Mouse (Mus musculus) heart, embryonic 16.5 days (tissue): ENCODE measurements around the gene Ms4a6d. TPM values are rescaled to one million over a fixed set of nuclear protein-coding genes. Genes with fewer than 3 reads are reported as not detected.

Source experiments
- ATAC-seq: fragments of 200-750 bp; cut with Nextera tagmentation; replicated peaks from 2 replicates; pipeline ENCODE4 v1.8.0; 2017; ENCODE audit warnings: moderate number of reproducible peaks; ENCODE audit not compliant: insufficient read depth, low FRiP score; ENCODE audit errors: extremely low read depth
- H3K27ac ChIP-seq: fragments of 300-500 bp; sonication (generic); 2 replicates; pipeline ENCODE4 v1.5.1; 2014; ENCODE audit warnings: mild to moderate bottlenecking, low read length, control low read depth, moderate library complexity
- H3K27me3 ChIP-seq: fragments of 300-500 bp; sonication (generic); 2 replicates; pipeline ENCODE4 v1.6.1; 2014; ENCODE audit warnings: low read length, mixed read lengths; ENCODE audit not compliant: control insufficient read depth, insufficient read depth
- H3K36me3 ChIP-seq: fragments of 300-500 bp; sonication (generic); 2 replicates; pipeline ENCODE4 v1.6.1; 2014; ENCODE audit not compliant: control insufficient read depth, insufficient read depth
- H3K4me1 ChIP-seq: fragments of 300-500 bp; sonication (generic); 2 replicates; pipeline ENCODE4 v1.6.1; 2014; ENCODE audit warnings: low read length, mixed read lengths; ENCODE audit not compliant: control insufficient read depth, insufficient read depth
- H3K4me2 ChIP-seq: fragments of 300-500 bp; sonication (generic); 2 replicates; pipeline ENCODE4 v1.6.1; 2014; ENCODE audit warnings: low read depth, mild to moderate bottlenecking, control low read depth, low read length
- H3K4me3 ChIP-seq: fragments of 300-500 bp; sonication (generic); 2 replicates; pipeline ENCODE4 v1.5.1; 2014; ENCODE audit warnings: mild to moderate bottlenecking, control low read depth, low read length
- H3K9ac ChIP-seq: fragments of 300-500 bp; sonication (generic); 2 replicates; pipeline ENCODE4 v1.6.1; 2014; ENCODE audit warnings: low read length, control low read depth
- H3K9me3 ChIP-seq: fragments of 300-500 bp; sonication (generic); replicated peaks from 2 replicates; pipeline ENCODE4 v1.6.1; 2016; ENCODE audit warnings: low read length; ENCODE audit not compliant: control insufficient read depth
- WGBS: fragments of 180-500 bp; shearing (Covaris S2); extraction: QIAGEN DNeasy Blood & Tissue Kit; methylation state at CpG from one replicate; pipeline ENCODE4 v1.1.7; 2014; 5-methylcytosine and 5-hydroxymethylcytosine counted together
- polyA plus RNA-seq: library from polyadenylated mRNA; unstranded; fragments of >200 nt; fragmentation: Nextera tagmentation; extraction: Ambion mirVana; gene quantifications from 2 replicates; pipeline ENCODE4 v1.2.1, GENCODE M21; 2015

The Ms4a6d gene
- polyA plus RNA-seq, 1 experiment from 2014 or later: 4.0 TPM

DNA sequence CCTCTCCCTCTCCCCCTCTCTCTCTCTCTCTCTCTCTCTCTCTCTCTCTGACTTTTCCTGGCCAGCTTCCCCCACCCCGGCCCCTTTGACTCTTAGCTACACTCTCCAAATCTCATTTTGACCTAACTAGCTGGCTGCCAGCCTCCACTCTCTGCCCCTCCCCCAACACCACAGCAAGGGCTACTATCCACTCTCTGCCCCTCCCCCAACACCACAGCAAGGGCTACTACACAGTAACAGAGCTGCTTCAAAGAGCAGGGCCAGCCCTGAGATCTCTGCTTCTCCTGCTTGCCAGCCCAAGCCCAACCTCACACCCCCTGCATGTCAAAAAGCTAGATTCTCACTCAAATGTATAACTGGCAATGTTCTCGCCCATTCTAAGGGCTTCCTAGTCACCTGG, 67.3 kb downstream of the Ms4a6d start:
- Histone ChIP-seq H3K4me3 (no peak overlapping the region), H3K36me3 (no peaks in the 10 kb centered on the region), H3K9me3 (no peaks in the 10 kb centered on the region), H3K27ac (no peak overlapping the region), H3K4me1 (no peaks in the 10 kb centered on the region), H3K27me3 (no peaks in the 10 kb centered on the region), H3K9ac (no peak overlapping the region), H3K4me2 (no peak overlapping the region)
- no peak for ATAC-seq
- 22% methylated on average over 2 of the region's 2 CpGs for WGBS

Other genes with a start within 250 kb of the Ms4a6d start
- 4.9 and 6.2 TPM in 2 replicates for gene Ms4a4a, start 229.3 kb downstream of the Ms4a6d start, polyA plus RNA-seq
- 0.55 and 1.1 TPM in 2 replicates for gene Ms4a4c, start 200.1 kb downstream of the Ms4a6d start, polyA plus RNA-seq
- 1.6 and 3.8 TPM in 2 replicates for gene Ms4a4b, start 161.3 kb downstream of the Ms4a6d start, polyA plus RNA-seq
- gene Ms4a6c, start 135.5 kb downstream of the Ms4a6d start, polyA plus RNA-seq: 3.2 and 4.2 TPM in 2 replicates
- not detected in 2 replicates for gene Gm8369, start 118.9 kb downstream of the Ms4a6d start, polyA plus RNA-seq
- gene Ms4a6b, start 88.3 kb downstream of the Ms4a6d start, polyA plus RNA-seq: 4.8 and 7.9 TPM in 2 replicates
- gene Ms4a4d, start 68.0 kb downstream of the Ms4a6d start, polyA plus RNA-seq: 0.93 and 1.1 TPM in 2 replicates
- gene Ms4a2, start 18.9 kb upstream of the Ms4a6d start, polyA plus RNA-seq: 0.09 and 0.10 TPM in 2 replicates
- gene Ms4a3, start 36.0 kb upstream of the Ms4a6d start, polyA plus RNA-seq: 0.14 and 0.15 TPM in 2 replicates
- gene Oosp2, start 55.7 kb upstream of the Ms4a6d start, polyA plus RNA-seq: not detected in 2 replicates
- gene Oosp1, start 86.3 kb upstream of the Ms4a6d start, polyA plus RNA-seq: not detected in 2 replicates
- not detected in 2 replicates for gene Oosp3, start 92.2 kb upstream of the Ms4a6d start, polyA plus RNA-seq
- not detected in 2 replicates for gene Gif, start 142.7 kb upstream of the Ms4a6d start, polyA plus RNA-seq
- gene Mrpl16, start 165.5 kb upstream of the Ms4a6d start, polyA plus RNA-seq: 66.1 and 70.5 TPM in 2 replicates
- 6.2 and 6.4 TPM in 2 replicates for gene Stx3, start 214.6 kb upstream of the Ms4a6d start, polyA plus RNA-seq
- not detected in 2 replicates for gene Olfr1417, start 234.4 kb upstream of the Ms4a6d start, polyA plus RNA-seq